Mouse (Mus musculus): Measurements from ENCODE around the gene Fxr2.

Fxr2 gene

DNA sequence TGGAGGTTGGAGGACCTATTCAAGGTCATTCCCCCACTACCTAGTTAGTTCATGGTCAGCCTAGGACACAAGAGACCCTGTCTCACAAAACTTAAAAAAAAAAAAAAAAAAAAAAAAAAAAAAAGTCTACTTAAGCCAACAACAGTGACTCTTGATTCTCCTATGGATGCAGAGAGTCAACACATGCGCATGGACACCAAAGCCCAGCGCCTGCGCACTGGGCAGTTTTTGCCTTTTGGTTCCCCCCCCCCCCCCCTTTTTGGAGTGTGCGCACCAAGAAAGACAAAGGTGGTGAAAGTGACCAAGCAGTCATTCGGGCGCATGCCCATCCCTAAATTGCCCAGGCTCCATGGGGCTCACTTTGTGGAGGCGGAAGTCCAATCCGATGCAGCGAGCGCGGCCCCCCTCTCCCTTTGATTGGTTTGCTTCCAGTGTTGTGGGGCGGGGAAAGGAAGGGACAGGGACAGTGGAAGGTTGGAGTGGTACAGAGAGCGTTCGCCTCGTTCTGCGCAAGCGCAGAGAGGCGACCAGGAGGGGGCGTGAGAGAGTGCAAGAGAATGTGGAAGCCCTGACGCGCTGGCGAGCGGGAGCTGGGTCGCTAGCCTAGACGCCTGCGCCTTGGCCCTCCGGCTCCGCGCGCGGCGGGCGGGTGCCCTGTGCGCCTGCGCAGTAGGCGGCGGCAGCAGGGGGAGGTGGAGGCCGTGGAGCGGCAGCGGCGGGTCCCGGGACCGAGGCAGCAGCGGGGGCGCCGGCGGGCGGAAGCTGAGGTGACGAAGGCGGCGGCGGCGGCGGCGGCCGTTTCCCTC lies at the start of gene Fxr2:
Gene Fxr2 (plus strand): TSS at position 707 of the 806 bp plus-strand sequence.
- peak; percentile 100 for DNase-seq (ENCODE audit: low spot score)

DNA sequence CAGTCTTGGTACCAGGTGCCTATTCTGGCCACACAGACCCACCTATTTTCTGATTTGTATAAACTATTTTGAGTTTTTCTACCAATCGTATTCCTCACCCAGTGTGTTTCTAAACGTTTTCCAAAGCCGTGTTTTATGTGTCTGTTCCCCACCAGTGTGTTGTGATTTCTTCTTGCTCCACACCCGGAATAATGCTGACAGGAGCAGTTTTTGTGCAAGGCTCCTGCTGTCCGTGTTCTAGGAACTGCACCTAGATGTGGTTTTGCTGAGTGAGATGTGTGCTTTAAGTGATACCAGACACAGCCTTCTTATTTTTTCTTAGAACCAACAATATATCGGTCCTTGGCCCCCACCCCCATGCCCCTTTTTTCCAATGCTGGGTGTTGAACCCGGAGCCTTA lies 48.8 kb upstream of the Fxr2 start:
- DNase-seq (ENCODE audit: low spot score) = no peak

DNA sequence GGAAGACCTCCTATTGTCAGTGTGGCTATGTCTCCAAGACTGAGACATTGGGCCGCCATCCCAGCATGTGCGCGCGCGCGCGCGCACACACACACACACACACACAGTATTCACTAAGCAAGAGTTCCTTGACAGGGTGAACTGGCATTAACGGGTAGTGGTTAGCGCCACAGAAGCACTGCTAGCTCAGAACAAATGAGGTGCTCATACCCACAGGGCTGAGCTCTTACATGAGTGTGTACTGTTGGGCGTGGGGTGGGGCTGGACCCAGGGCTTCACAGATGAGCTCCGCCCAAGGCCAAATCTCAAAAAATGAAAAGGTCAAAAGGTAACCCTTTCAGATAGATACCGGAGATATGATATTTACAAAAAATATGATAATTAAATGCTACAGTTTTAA lies 47.9 kb upstream of the Fxr2 start:
- DNase-seq (ENCODE audit: low spot score) = no peak

DNA sequence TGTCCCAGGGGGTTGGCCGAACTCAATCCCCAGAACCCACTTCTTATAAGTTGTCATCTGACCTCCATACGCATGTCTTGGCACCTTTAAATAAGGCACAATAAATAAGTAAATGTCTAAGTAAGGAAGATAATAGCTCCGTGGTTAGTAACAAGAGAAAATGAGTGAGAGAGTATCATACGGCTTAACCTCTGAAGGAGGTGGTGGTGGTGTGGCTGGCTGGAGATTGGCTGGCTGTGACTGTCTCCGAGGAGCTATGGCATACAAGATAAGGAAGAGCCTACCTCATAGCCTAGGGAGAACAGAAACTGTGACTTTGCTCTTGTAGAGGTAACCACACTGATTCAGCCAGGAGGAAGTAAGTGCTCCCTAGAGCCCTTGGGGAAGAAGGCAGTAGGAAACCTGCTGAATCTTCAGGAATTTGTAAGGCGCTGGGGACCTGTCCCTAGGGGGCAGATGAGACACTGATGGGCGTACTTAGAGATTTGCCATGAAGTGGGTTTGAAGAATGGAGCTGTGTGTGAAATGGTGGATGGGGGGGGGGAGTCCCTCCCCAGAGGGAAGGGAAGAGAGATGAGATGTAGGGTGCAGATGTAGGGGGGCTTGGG lies 47.0 kb upstream of the Fxr2 start:
- DNase-seq (ENCODE audit: low spot score) = no peak

DNA sequence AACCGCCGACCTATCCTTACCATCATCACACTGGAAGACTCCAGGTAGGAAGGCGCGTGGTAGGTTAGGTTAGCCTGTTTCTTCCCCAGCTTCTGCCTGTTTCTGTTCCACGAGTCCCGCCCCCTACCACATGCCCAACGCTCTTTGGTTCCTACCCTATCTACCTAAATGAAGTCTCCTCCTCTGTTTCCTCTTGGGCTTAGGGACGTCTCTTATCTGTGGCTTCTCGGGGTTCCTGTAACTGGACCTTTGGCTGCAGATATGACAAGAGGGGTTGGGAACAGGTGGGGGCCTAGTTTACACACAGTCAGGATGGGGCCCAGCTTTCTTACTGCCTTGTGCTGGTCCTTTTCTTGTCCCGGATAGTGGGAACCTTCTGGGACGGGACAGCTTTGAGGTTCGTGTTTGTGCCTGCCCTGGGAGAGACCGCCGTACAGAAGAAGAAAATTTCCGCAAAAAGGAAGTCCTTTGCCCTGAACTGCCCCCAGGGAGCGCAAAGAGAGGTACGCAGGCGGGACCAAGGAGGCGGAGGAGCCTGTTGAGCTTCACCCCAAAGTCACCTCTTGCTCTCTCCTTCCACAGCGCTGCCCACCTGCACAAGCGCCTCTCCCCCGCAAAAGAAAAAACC lies 43.5 kb upstream of the Fxr2 start:
- no peak for DNase-seq (ENCODE audit: low spot score)

DNA sequence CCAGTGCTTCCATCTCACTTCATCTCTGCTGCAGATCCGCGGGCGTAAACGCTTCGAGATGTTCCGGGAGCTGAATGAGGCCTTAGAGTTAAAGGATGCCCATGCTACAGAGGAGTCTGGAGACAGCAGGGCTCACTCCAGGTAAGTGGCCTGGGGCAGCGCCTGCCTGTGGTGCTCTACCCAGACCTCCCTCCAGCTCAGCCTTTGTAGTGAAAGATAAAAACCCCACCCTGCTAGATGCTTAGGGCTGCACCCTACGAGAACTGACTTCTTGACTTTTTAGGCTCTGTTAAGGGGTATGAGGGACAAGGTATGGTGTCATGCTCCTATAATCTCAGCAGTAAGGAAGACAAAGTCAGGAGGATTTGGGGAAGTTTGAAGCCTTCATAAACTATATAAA lies 42.2 kb upstream of the Fxr2 start:
- no peak for DNase-seq (ENCODE audit: low spot score)

DNA sequence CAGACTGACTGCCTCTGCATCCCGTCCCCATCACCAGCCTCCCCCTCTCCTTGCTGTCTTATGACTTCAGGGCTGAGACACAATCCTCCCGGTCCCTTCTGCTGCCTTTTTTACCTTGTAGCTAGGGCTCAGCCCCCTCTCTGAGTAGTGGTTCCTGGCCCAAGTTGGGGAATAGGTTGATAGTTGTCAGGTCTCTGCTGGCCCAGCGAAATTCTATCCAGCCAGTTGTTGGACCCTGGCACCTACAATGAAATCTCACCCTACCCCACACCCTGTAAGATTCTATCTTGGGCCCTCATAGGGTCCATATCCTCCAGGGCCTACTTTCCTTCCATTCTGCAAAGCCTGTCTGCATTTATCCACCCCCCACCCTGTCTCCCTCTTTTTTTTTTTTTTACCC lies 41.4 kb upstream of the Fxr2 start:
- DNase-seq (ENCODE audit: low spot score) = no peak

DNA sequence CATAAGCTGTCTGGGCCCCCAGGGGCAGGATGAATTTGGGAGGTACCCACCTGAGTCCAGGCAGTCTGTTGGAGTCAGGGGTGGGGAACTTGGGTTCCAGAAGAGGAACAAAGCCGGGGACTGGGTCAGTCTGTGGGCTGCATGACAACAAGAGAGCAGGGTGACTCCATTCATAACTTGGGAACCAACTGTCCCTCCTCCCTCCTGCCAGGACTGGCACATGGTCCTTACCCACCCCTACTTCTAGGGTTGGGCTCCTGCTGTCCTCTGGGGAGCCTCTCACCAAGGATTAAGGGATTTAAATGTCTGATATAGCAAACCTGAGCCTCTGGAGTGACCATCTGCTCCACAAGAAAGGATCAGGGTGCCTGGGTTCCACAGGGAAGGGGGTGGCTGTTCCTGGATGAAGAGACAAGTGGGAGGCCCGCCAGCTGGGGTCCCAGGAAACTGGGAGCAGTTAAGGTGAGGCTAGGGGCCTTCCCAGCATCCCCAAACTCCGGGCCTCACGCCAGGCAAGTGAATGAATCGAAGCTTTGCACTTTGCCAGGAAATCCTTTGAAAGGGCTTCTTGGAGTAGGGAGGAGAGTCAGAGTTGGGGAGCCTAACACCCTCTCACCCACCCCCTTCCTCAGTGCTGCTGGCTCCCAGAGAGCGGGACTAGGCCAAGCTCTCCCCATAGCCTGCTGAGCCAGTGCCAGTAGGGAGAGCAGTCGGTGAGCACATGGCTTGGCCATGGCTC lies 40.7 kb upstream of the Fxr2 start:
- DNase-seq (ENCODE audit: low spot score) = no peak

DNA sequence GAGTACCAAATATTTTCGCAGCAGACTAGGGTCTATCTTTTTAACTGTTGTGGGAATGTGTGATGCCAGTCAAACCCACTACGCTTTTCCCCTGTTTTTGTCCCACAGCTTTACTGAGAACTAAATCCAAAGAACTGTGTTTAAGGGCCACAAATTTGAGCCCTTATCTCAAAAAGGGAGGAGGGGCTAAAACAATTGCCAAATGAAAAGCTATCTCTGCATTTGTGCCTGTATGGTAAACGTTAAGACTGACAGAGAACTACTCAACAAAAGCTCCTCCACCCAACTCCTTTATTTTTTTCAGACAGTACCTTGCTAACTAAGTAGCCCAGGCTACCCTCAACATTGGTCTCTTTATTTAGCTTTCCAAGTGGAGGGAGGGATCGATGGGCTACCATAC lies 40.0 kb upstream of the Fxr2 start:
- DNase-seq (ENCODE audit: low spot score) = no peak

DNA sequence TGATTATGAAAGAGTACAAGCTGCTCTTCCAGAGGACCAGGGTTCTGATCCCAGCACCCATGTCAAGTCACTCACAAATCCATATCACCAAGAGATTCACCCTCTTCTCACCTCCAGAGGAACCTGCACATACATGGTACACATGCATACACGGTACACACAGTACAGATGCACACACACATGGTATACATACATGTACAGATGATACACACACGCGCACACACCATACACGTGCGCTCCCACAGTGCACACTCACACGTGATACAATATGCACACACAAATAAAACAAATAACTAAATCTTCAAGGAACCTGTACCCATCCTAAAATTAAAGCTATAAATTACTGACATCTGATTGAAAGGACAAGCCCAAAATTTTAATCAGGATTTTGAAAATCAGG lies 37.9 kb upstream of the Fxr2 start:
- no peak for DNase-seq (ENCODE audit: low spot score)

DNA sequence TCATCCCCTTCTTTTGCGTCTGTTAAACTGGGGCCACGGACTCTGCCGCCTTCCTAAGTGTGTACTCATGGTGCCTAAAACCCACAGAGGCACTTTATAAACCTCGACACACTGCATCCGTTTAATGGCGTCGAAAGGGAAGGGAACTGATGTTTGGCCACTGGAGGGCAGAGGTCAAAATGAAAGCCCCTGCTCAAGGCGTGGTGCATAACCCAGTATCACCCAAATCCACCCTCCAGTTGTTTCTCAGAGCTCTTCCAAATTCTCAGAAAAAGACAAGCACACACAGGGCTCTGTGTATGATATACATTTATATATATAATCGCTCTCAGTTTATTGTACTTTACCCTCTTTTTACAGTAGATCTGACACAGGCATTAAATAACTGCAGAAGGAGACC lies 33.4 kb upstream of the Fxr2 start:
- no peak for DNase-seq (ENCODE audit: low spot score)

DNA sequence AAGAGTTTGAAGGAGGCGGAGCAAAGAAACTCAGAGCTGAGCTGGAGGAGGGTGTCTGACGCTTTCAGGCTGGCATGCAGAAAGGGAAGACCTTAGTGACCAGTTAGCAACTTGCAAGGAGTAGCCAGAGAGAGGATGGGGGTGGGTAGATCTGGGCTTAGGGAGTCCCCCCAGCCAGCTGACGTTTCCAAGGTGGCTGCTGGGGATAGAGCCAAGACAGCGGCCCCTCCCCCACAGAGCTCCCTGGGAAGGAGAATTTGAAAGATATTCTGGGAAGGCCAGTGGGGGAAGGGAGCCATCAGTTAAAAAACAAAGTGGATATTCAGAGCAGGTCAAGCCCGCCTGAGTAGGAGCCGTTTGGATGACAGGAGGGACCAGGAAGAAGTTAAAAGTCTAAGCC lies 32.7 kb upstream of the Fxr2 start:
- DNase-seq (ENCODE audit: low spot score) = no peak

DNA sequence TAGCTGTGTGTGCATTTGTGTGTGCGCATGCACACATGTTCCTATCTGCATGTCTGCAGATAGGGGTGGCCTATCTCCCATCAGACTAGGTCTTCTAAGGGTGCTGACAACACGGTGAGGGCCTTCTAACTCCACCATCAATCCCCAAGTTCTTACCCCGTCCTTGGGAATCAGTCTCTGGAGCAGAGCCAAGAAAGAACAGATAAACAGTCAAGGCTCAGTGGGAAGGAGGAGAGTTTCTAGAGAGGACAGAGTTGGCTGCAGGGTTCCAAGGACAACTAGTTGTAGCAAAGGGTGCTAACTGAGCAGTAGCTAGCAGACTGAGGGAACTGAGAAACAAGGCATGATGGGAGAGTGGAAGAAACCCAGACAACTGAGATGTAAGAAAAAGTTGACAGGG lies 31.0 kb upstream of the Fxr2 start:
- no peak for DNase-seq (ENCODE audit: low spot score)

DNA sequence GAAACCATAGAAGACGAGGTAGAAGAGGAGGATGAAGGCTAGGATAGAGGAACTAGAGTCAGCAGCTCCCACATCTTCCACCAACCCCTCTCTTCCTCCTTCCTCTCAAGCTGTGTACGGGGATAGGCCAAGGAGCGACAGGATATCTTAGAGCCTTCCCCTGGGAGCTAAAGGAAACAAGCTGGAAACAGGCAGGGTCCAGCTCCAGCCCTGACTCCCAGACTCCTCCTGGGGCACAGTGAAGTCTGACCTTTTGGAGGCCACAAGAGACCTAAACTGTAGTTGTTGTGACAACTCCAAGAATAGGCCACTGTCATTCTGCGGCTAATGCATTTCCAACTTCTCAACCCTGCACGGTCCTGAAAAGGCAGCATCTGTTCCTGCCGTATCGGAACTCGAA lies 29.3 kb upstream of the Fxr2 start:
- DNase-seq (ENCODE audit: low spot score) = no peak

DNA sequence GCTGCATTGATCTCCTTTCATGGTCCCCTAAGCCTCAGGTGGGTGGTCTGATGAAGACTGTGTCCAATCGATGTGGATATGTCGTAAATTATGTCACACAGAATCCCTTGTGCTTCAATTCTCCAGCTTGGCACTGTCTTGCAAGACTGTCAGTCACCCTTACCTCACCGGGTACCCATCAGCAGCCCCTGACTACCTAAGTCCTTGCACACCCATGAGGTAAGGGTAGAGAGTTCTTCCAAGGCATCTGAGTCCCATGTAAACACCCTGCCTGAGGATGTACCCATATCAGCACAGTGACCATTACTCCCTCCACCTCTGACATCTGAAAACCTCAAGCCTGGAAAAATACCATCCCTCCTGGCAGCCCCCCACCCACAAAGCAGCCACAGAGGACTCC lies 28.4 kb upstream of the Fxr2 start:
- no peak for DNase-seq (ENCODE audit: low spot score)

DNA sequence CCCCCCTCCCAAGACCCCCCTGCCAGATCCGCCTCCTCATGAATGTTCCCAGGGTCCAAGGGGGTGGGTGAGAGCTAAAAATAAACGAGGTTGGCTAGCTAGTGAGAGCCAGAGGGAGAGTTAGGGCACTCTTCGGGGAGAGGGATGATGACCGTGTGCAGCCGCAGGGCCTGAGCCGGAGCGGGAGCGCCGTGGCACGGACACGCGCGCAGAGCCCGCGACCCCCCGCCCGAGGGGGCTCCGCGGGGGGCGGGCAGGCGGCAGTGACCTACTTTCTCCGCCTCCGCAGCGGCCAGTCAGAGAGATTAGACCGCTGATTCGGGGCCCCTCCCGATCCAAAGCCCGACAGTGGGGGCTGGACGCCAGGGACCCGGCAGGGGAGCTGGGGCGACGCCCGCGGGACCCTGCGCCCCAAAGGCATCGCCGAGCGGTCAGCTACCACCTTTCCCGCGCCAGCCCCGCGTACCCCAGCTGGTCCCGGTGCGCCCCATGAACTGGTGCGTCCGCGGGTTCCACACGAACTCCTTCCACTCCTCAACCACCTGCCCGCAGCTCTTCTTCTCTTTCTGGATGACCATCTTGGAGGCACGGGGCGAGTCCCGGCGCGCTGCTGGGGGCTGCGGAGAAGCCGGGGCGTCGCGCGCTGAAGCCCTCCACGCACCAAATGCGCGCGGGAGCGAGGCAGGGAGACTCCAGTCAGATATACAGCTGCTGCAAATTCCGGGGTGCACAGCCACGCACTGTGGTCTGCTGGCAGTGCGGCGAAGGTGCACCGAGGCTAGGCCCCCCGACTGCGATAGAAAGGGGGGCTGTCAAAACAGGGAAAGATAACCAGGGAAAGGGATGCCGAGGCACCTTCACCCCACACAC lies 27.8 kb upstream of the Fxr2 start:
- no peak for DNase-seq (ENCODE audit: low spot score)

DNA sequence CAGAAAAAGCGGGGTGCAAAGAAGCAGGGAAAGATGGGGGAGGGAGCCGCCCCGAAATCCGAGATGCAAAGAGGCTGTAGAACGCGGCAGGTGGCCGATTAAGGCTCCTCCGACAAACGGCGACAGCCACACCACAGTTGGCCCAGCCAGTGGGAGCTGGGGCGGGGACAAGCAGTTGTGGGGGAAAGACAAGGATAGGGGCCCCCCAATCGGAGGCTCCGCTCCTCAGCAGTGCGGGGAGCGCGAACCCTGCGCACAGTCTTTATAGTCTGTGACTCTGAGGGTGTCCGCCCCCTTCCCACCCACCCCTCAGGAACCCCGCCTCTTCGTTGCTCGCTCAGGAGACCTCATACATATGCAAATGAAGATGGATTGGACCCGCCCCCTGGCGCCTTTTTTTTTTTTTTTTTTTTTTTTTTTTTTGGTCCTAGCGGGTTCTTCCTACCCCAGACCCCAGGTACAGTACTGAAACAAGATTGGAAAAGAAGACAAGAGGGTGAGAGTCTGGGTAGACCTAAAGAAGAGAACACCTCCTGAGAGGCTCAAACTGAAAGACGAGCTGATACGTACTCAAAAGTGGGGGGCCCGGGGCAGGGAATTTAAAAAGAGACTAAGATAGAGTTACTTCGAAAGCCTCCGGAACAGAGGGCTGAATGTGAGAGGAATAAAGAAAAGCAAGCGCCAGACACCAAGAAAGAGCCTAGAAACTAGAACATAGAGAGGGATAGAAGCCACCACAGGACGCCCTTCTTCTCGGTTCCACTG lies 26.9 kb upstream of the Fxr2 start, which contains the start of gene Atp1b2:
Gene Atp1b2 (minus strand): TSS at position 217 of the 765 bp plus-strand sequence.
- DNase-seq (ENCODE audit: low spot score) = peak; percentile 80

DNA sequence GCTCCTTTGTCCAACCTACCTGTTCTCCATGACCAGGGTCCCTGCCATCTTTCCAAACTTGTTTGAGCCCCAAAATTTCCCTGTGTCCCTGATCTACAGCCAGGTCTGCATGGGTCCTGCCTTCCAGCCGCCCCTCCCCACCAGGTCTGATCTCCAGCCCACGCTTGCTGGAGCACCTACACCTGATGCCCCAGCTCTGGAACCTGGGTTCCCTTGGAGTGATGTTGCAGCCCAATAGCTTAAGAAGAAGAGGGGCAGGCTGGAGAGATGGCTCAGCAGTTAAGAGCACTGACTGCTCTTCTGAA lies 26.3 kb upstream of the Fxr2 start:
- DNase-seq (ENCODE audit: low spot score) = no peak

DNA sequence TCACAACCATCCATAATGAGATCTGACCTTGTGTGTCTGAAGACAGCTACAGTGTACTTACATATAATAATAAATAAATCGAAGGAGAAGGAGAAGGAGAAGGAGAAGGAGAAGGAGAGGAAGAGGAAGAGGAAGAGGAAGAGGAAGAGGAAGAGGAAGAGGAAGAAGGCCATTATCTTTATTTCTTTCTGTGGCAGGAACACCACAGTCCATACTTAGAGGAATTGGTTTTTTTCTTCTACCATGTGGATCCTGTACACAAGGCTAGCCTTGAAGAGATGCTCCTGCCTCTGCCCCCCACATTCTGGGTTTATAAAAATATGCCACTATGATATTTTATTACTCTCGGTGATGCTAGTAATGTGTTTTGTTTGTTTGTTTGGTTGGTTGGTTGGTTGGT lies 26.0 kb upstream of the Fxr2 start:
- no peak for DNase-seq (ENCODE audit: low spot score)

DNA sequence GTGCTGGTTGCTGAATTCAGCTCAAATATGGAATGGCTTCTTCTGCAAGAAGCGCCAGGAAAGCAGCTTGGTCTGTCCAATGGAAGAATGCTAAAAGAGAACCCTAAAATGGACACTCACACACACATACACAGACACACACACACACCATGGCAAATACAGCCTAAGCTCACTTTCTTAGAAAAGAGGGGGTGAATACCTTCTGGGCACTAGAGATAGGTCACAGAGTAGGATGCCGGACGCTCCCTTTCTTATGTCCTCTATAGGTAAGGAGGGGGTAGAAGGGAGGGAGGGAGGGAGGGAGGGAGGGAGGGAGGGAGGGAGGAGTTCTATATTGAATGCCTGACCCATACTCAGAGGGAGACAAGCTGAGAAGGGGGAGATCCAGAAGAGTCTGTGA lies 24.3 kb upstream of the Fxr2 start:
- DNase-seq (ENCODE audit: low spot score) = no peak

DNA sequence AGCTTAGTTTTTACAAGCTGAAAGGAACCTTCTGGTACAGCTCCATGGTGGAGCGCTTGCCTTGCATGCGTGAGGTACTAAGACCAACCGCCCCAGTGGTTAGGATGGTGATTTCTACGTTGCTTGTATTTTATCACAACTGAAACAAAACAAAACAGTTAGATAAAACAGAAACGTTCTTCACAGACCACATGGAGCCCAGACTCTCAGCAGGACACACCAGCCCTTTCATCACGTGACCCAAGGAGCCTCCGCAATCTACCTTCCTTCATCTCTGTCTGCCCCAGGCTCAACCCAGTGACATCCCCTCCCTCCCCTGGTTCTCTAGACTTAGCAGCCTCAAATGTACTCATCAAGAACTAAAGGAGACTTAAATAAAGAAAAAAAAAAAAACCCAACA lies 23.4 kb upstream of the Fxr2 start:
- DNase-seq (ENCODE audit: low spot score) = no peak
